Mouse (Mus musculus): ENCODE data around the gene Pla2g4d.

GRCm38 (mm10) chr2:120268635-120269034 is 20.4 kb downstream of the Pla2g4d start:
- TF ChIP-seq EP300 (IDR thresholded peaks at IDR 0.05; ENCODE audit: low read depth) (no peak), CTCF (IDR thresholded peaks at IDR 0.05; ENCODE audit: low read depth) (peak; percentile 31)

All from liver, postnatal 0 days (tissue).